Mouse (Mus musculus): Measurements from ENCODE around the gene Olfr1423. TPM values are rescaled to one million over a fixed set of nuclear protein-coding genes. Genes with fewer than 3 reads are reported as not detected.
A peak's percentile ranks its signal among the peaks of the same experiment; 100 is the strongest.
"Not testable (repeated sequence)": the region's sequence is repeated elsewhere in the genome, so short reads cannot be mapped to it uniquely, and the experiment has no call there.

The Olfr1423 gene
- total RNA-seq, 2 experiments from 2014 or later, result not detected

GRCm38 (mm10) chr19:12006361-12006947, 34.7 kb downstream of the Olfr1423 start:
- DNase-seq, result peak in 1 of 2 experiments; percentile 58

- peak; percentile 90 to 95 for DNase-seq
These were observed 35.4 kb downstream of the Olfr1423 start for GRCm38 (mm10) chr19:12005376-12006360.

- peak in 1 of 2 experiments; percentile 39 for DNase-seq
These were observed 36.7 kb downstream of the Olfr1423 start for GRCm38 (mm10) chr19:12004216-12005008.

GRCm38 (mm10) chr19:12003568-12003967, 37.5 kb downstream of the Olfr1423 start:
- no peak for DNase-seq

- DNase-seq, result no peak
These were observed 38.3 kb downstream of the Olfr1423 start for GRCm38 (mm10) chr19:12002791-12003190.

- peak; percentile 72 to 79 for DNase-seq
These were observed 39.0 kb downstream of the Olfr1423 start for GRCm38 (mm10) chr19:12002125-12002524.

- no peak for DNase-seq
These were observed 39.4 kb downstream of the Olfr1423 start for GRCm38 (mm10) chr19:12001686-12002085.

- no peak for DNase-seq
These were observed 45.2 kb downstream of the Olfr1423 start for GRCm38 (mm10) chr19:11995722-11996448.

- DNase-seq, result peak in 1 of 2 experiments; percentile 42
These were observed 46.2 kb downstream of the Olfr1423 start for GRCm38 (mm10) chr19:11994703-11995431.

GRCm38 (mm10) chr19:11992441-11993029, 48.6 kb downstream of the Olfr1423 start:
- peak; percentile 40 to 59 for DNase-seq

- DNase-seq, result no peak
These were observed 49.1 kb downstream of the Olfr1423 start for GRCm38 (mm10) chr19:11992034-11992433.

GRCm38 (mm10) chr19:11989334-11989733, 51.8 kb downstream of the Olfr1423 start:
- DNase-seq, result no peak

- DNase-seq, result no peak
These were observed 53.3 kb downstream of the Olfr1423 start for GRCm38 (mm10) chr19:11987841-11988240.

GRCm38 (mm10) chr19:11984614-11985013, 56.5 kb downstream of the Olfr1423 start:
- not testable (repeated sequence) for DNase-seq

Other genes with a start within 250 kb of the Olfr1423 start
- gene Stx3, start 221.9 kb downstream of the Olfr1423 start, total RNA-seq (2021), result 1 to 10 TPM; 3.5 to 4.5 TPM
- not detected for gene Olfr1417, start 202.1 kb downstream of the Olfr1423 start, total RNA-seq (2021)
- gene Olfr1418, start 180.3 kb downstream of the Olfr1423 start, total RNA-seq (2021), result not detected
- not detected for gene Olfr1419, start 166.2 kb downstream of the Olfr1423 start, total RNA-seq (2021)
- not detected for gene Olfr1420, start 154.8 kb downstream of the Olfr1423 start, total RNA-seq (2021)
- 10 to 100 TPM; 24.7 to 27.3 TPM for gene Patl1, start 128.9 kb downstream of the Olfr1423 start, total RNA-seq (2021)
- gene Osbp, start 75.4 kb downstream of the Olfr1423 start, total RNA-seq (2021), result 10 to 100 TPM; 97.2 to 99.2 TPM
- gene Olfr1424, start 21.4 kb upstream of the Olfr1423 start, total RNA-seq (2021), result not detected
- gene Olfr1425, start 36.4 kb upstream of the Olfr1423 start, total RNA-seq (2021), result not detected
- not detected for gene Olfr1426, start 50.7 kb upstream of the Olfr1423 start, total RNA-seq (2021)
- gene Olfr1427, start 62.0 kb upstream of the Olfr1423 start, total RNA-seq (2021), result not detected
- gene Olfr1428, start 74.6 kb upstream of the Olfr1423 start, total RNA-seq (2021), result not detected
- not detected for gene Olfr76, start 81.9 kb upstream of the Olfr1423 start, total RNA-seq (2021)
- gene Olfr1555-ps1, start 128.8 kb upstream of the Olfr1423 start, total RNA-seq (2021), result not detected
- gene Olfr1431, start 159.3 kb upstream of the Olfr1423 start, total RNA-seq (2021), result not detected
- gene Olfr1432, start 191.3 kb upstream of the Olfr1423 start, total RNA-seq (2021), result not detected
- not detected for gene Olfr262, start 200.3 kb upstream of the Olfr1423 start, total RNA-seq (2021)
- not detected for gene Olfr235, start 219.7 kb upstream of the Olfr1423 start, total RNA-seq (2021)
- not detected for gene Olfr1434, start 238.5 kb upstream of the Olfr1423 start, total RNA-seq (2021)

Measured in heart, adult 18-20 months (tissue).